Mouse (Mus musculus) cortical plate, adult 2 months (tissue): ENCODE data around the gene Ptprg. TPM values are rescaled to one million over a fixed set of nuclear protein-coding genes. Genes with fewer than 3 reads are reported as not detected.

ENCODE experiments used
- H3K27ac ChIP-seq: fragments of 200-500 bp; 2 replicates; pipeline ENCODE4 v1.5.1; 2012; ENCODE audit warnings: low read length, control low read depth, inconsistent platforms; ENCODE audit not compliant: insufficient read depth
- H3K4me1 ChIP-seq: fragments of 200-500 bp; 2 replicates; pipeline ENCODE4 v1.6.1; 2011; ENCODE audit warnings: low read length; ENCODE audit not compliant: control insufficient read depth, insufficient read depth
- H3K4me3 ChIP-seq: fragments of 200-500 bp; 2 replicates; pipeline ENCODE4 v1.5.1; 2011; ENCODE audit warnings: mild to moderate bottlenecking, low read length, control low read depth; ENCODE audit not compliant: insufficient read depth
- CTCF ChIP-seq: fragments of 200-500 bp; IDR thresholded peaks from 2 replicates; pipeline ENCODE4 v1.5.1; 2011; ENCODE audit warnings: mild to moderate bottlenecking, control low read depth, low read length; ENCODE audit not compliant: insufficient read depth; ENCODE audit errors: extremely low read depth
- POLR2A ChIP-seq: fragments of 200-500 bp; IDR thresholded peaks from 2 replicates; pipeline ENCODE4 v1.6.1; 2011; ENCODE audit warnings: mild to moderate bottlenecking, low read length, control low read depth; ENCODE audit not compliant: insufficient read depth; ENCODE audit errors: extremely low read depth
- polyA plus RNA-seq: library from polyadenylated mRNA; depleted of rRNA; stranded (reverse); fragments of >200 nt; gene quantifications from 2 replicates; pipeline ENCODE4 v1.2.3, GENCODE M21; 2012

Ptprg gene
- polyA plus RNA-seq, 1 experiment = 27.9 TPM

GRCm38 (mm10) chr14:11902794-11903193 lies 349.5 kb downstream of the Ptprg start:
- TF ChIP-seq CTCF (no peak), POLR2A (no peak)
- H3K27ac ChIP-seq = no peak overlapping the region
- no peaks in the 10 kb centered on the region; the same call in 1 of the 2 replicates for H3K4me1 ChIP-seq
- no peak overlapping the region for H3K4me3 ChIP-seq

GRCm38 (mm10) chr14:11906130-11906675 lies 352.9 kb downstream of the Ptprg start:
- TF ChIP-seq POLR2A (no peak), CTCF (no peak)
- no peaks in the 10 kb centered on the region; the same call in 1 of the 2 replicates for H3K4me1 ChIP-seq
- no peak overlapping the region for H3K27ac ChIP-seq
- no peak overlapping the region for H3K4me3 ChIP-seq

GRCm38 (mm10) chr14:11912253-11912652 lies 358.9 kb downstream of the Ptprg start:
- no peak overlapping the region for H3K4me3 ChIP-seq
- TF ChIP-seq CTCF = no peak
- H3K27ac ChIP-seq = no peak overlapping the region
- peaks cover 4% of the 10 kb centered on the region; the same call in 1 of the 2 replicates for H3K4me1 ChIP-seq

GRCm38 (mm10) chr14:11917225-11917624 lies 363.9 kb downstream of the Ptprg start:
- TF ChIP-seq POLR2A (no peak), CTCF (no peak)
- Histone ChIP-seq H3K4me3 (no peak overlapping the region), H3K27ac (no peak overlapping the region), H3K4me1 (peaks cover 2% of the 10 kb centered on the region; the same call in 1 of the 2 replicates)

GRCm38 (mm10) chr14:11928545-11928944 lies 375.2 kb downstream of the Ptprg start:
- H3K27ac ChIP-seq = no peak overlapping the region
- H3K4me3 ChIP-seq = no peak overlapping the region
- TF ChIP-seq POLR2A = no peak
- H3K4me1 ChIP-seq = 0 out of 2 replicates have a peak, but pooled peaks cover 2% of the 10 kb centered on the region

GRCm38 (mm10) chr14:11932517-11932916 lies 379.2 kb downstream of the Ptprg start:
- Histone ChIP-seq H3K27ac (no peak overlapping the region), H3K4me1 (0 out of 2 replicates have a peak, but pooled peaks cover 2% of the 10 kb centered on the region), H3K4me3 (no peak overlapping the region)
- TF ChIP-seq POLR2A (no peak), CTCF (no peak)

- H3K4me1 ChIP-seq = 0 out of 2 replicates have a peak, but pooled peaks cover 2% of the 10 kb centered on the region
- TF ChIP-seq CTCF = no peak
- no peak for TF ChIP-seq POLR2A
- no peak overlapping the region for H3K4me3 ChIP-seq
- H3K27ac ChIP-seq = no peak overlapping the region
These were observed 381.2 kb downstream of the Ptprg start for GRCm38 (mm10) chr14:11934556-11934955.

GRCm38 (mm10) chr14:11935281-11935680 lies 381.9 kb downstream of the Ptprg start:
- no peak for TF ChIP-seq POLR2A
- TF ChIP-seq CTCF = 0 out of 2 replicates have a peak, but pooled peaks have one; percentile 15
- Histone ChIP-seq H3K4me1 (0 out of 2 replicates have a peak, but pooled peaks cover under 1% of the 10 kb centered on the region), H3K4me3 (no peak overlapping the region), H3K27ac (no peak overlapping the region)

GRCm38 (mm10) chr14:11935698-11936097 lies 382.4 kb downstream of the Ptprg start:
- no peak overlapping the region for H3K4me3 ChIP-seq
- no peaks in the 10 kb centered on the region for H3K4me1 ChIP-seq
- H3K27ac ChIP-seq = no peak overlapping the region
- TF ChIP-seq POLR2A (no peak), CTCF (no peak)

- H3K4me1 ChIP-seq = no peaks in the 10 kb centered on the region
- TF ChIP-seq POLR2A (no peak), CTCF (no peak)
- H3K27ac ChIP-seq = no peak overlapping the region
- no peak overlapping the region for H3K4me3 ChIP-seq
These were observed 385.6 kb downstream of the Ptprg start for GRCm38 (mm10) chr14:11938912-11939311.
